ENCODE assay signal across 8 mouse cellular contexts in the genomic region with DNA sequence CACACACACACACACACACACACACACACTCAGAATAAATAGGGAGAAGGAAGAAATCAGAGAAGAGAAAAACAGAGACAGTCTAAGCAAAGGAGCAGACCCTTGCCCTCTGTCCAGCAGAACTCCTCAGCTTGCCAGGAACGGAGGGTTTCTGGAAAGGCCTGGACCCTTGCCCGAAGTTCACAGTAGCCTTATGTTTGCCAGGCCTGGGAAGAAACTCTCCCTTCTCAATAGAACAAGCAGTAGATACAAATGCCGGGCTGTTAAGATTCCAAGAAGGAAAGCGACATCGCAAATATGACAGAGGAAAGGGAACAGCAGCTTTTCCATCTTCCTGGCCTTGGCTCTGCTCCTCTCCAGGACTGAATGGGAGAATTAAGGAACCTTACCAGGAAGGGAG.
A peak's percentile ranks its signal among the peaks of the same experiment; 100 is the strongest.
DNase-seq lines count a peak whose midpoint lies in the region; ATAC-seq lines count a peak whose summit lies in the region.

No protein-coding gene starts in this region.

- no peak for DNase-seq in frontal cortex, postnatal 25 days (ENCODE audit: low spot score in 2 of 2)
- DNase-seq in NIH3T3 (ENCODE audit: low read depth): peak; percentile 63
- peak; percentile 40 for DNase-seq in gastrocnemius, postnatal 25 days
- DNase-seq in layer of hippocampus, postnatal 10 days (ENCODE audit: low spot score in 2 of 2): peak; percentile 57 to 68
- peak; percentile 41 for DNase-seq in skeletal muscle tissue, adult 2 months (ENCODE audit: low read depth, low spot score)
- DNase-seq in embryo, embryonic 10.5 days (ENCODE audit: low spot score): no peak
- DNase-seq in urinary bladder, postnatal 14 days (ENCODE audit: low spot score): no peak

- ATAC-seq in frontal cortex, adult (ENCODE audit: low TSS enrichment): 0 out of 2 replicates have a peak, but pooled peaks have one; percentile 8

Comparison
In these comparisons a context has a peak if more than half of its experiments do, and no peak if none do; other contexts are left out.
1. DNase-seq: peak in NIH3T3 (single experiment), gastrocnemius, postnatal 25 days (single experiment), layer of hippocampus, postnatal 10 days (2 of 2) and skeletal muscle tissue, adult 2 months (single experiment); none in frontal cortex, postnatal 25 days (0 of 2), embryo, embryonic 10.5 days (single experiment) and urinary bladder, postnatal 14 days (single experiment).